Mouse (Mus musculus): Measurements from ENCODE around the gene Slc23a3. TPM values are rescaled to one million over a fixed set of nuclear protein-coding genes. Genes with fewer than 3 reads are reported as not detected.

The Slc23a3 gene
- polyA plus RNA-seq (2015; fragmentation: Nextera tagmentation; extraction: Ambion mirVana): 0.19 and 0.35 TPM in 2 replicates

- 62% methylated on average over 12 of the region's 12 CpGs for whole genome bisulfite sequencing
- H3K9ac ChIP-seq: no peak within 1 kb of the TSS
Measured at GRCm38 (mm10) chr1:75133421-75134207, at the start of gene Slc23a3. TSS of gene Slc23a3 (minus strand) at chr1:75133890.

GRCm38 (mm10) chr1:75182160-75182559 is 48.5 kb upstream of the Slc23a3 start:
- Histone ChIP-seq H3K9me3 (no peaks in the 10 kb centered on the region), H3K4me1 (peaks cover 19% of the 10 kb centered on the region), H3K27me3 (no peaks in the 10 kb centered on the region), H3K27ac (no peak overlapping the region), H3K4me3 (no peak overlapping the region), H3K9ac (no peak overlapping the region), H3K4me2 (no peak overlapping the region), H3K36me3 (peaks cover 59% of the 10 kb centered on the region)
- 71% methylated on average over 4 of the region's 4 CpGs for WGBS
- ATAC-seq (ENCODE audit: insufficient number of reproducible peaks, low FRiP score, low TSS enrichment, low read depth): no peak

More at GRCm38 (mm10) chr1:75133421-75134207, at the start of gene Slc23a3:
- Histone ChIP-seq H3K27ac (no peak within 1 kb of the TSS), H3K9me3 (no peaks in the 10 kb centered on the region), H3K4me2 (no peak within 1 kb of the TSS), H3K36me3 (peaks cover 35% of the 10 kb centered on the region), H3K27me3 (no peaks in the 10 kb centered on the region), H3K4me1 (no peaks in the 10 kb centered on the region), H3K4me3 (no peak within 1 kb of the TSS)
- ATAC-seq (ENCODE audit: insufficient number of reproducible peaks, low FRiP score, low TSS enrichment, low read depth): no peak

- Histone ChIP-seq H3K4me2 (no peak overlapping the region), H3K9ac (no peak overlapping the region), H3K27ac (no peak overlapping the region), H3K4me1 (peaks cover 19% of the 10 kb centered on the region), H3K36me3 (peaks cover 53% of the 10 kb centered on the region), H3K27me3 (no peaks in the 10 kb centered on the region), H3K9me3 (no peaks in the 10 kb centered on the region), H3K4me3 (no peak overlapping the region)
- ATAC-seq (ENCODE audit: insufficient number of reproducible peaks, low FRiP score, low TSS enrichment, low read depth): no peak
- 92% methylated on average over 4 of the region's 4 CpGs for WGBS
Measured at GRCm38 (mm10) chr1:75181377-75181870, 47.7 kb upstream of the Slc23a3 start.

- ATAC-seq (ENCODE audit: insufficient number of reproducible peaks, low FRiP score, low TSS enrichment, low read depth): no peak
- Histone ChIP-seq H3K9me3 (no peaks in the 10 kb centered on the region), H3K4me3 (peak overlapping the region; percentile 53), H3K4me1 (peaks cover 19% of the 10 kb centered on the region), H3K4me2 (peak overlapping the region; percentile 89), H3K36me3 (peaks cover 53% of the 10 kb centered on the region), H3K27ac (no peak overlapping the region), H3K9ac (no peak overlapping the region), H3K27me3 (no peaks in the 10 kb centered on the region)
- WGBS: 40% methylated on average over 7 of the region's 7 CpGs
Measured at GRCm38 (mm10) chr1:75180741-75181140, 47.1 kb upstream of the Slc23a3 start.

GRCm38 (mm10) chr1:75180105-75180590 is 46.5 kb upstream of the Slc23a3 start, which contains the start of gene Abcb6:
TSS of gene Abcb6 (minus strand) at chr1:75180392.
- Histone ChIP-seq H3K4me1 (peaks cover 19% of the 10 kb centered on the region), H3K36me3 (peaks cover 53% of the 10 kb centered on the region), H3K9ac (peak within 1 kb of the TSS; percentile 39), H3K9me3 (no peaks in the 10 kb centered on the region), H3K4me3 (peak within 1 kb of the TSS; percentile 53), H3K27ac (peak within 1 kb of the TSS; percentile 33), H3K4me2 (peak within 1 kb of the TSS; percentile 89), H3K27me3 (no peaks in the 10 kb centered on the region)
- peak; percentile 83 for ATAC-seq (ENCODE audit: insufficient number of reproducible peaks, low FRiP score, low TSS enrichment, low read depth)
- WGBS: 0% methylated on average over 31 of the region's 31 CpGs

- Histone ChIP-seq H3K27ac (peak overlapping the region; percentile 33), H3K4me2 (peak overlapping the region; percentile 89), H3K27me3 (no peaks in the 10 kb centered on the region), H3K4me3 (peak overlapping the region; percentile 53), H3K9ac (peak overlapping the region; percentile 39), H3K4me1 (peaks cover 19% of the 10 kb centered on the region), H3K9me3 (no peaks in the 10 kb centered on the region), H3K36me3 (peaks cover 51% of the 10 kb centered on the region)
- ATAC-seq (ENCODE audit: insufficient number of reproducible peaks, low FRiP score, low TSS enrichment, low read depth): peak; percentile 18; the same call in 1 of the 2 replicates
- 7% methylated on average over 23 of the region's 23 CpGs for WGBS
Measured at GRCm38 (mm10) chr1:75179334-75180104, 45.8 kb upstream of the Slc23a3 start.

- Histone ChIP-seq H3K36me3 (peaks cover 42% of the 10 kb centered on the region), H3K9ac (peak within 1 kb of the TSS; percentile 79), H3K4me2 (peak within 1 kb of the TSS; percentile 76), H3K4me1 (peaks cover 15% of the 10 kb centered on the region), H3K27ac (peak within 1 kb of the TSS; percentile 94), H3K27me3 (no peaks in the 10 kb centered on the region), H3K9me3 (no peaks in the 10 kb centered on the region), H3K4me3 (peak within 1 kb of the TSS; percentile 80)
- peak; percentile 98 for ATAC-seq (ENCODE audit: insufficient number of reproducible peaks, low FRiP score, low TSS enrichment, low read depth)
- WGBS: under 1% methylated on average over 59 of the region's 59 CpGs
Measured at GRCm38 (mm10) chr1:75168472-75169464, 35.1 kb upstream of the Slc23a3 start, which contains the start of gene Zfand2b. TSS of gene Zfand2b (plus strand) at chr1:75168646.

- Histone ChIP-seq H3K36me3 (peaks cover 35% of the 10 kb centered on the region), H3K4me2 (peak overlapping the region; percentile 76), H3K27ac (peak overlapping the region; percentile 94), H3K9me3 (no peaks in the 10 kb centered on the region), H3K4me3 (peak overlapping the region; percentile 80), H3K9ac (peak overlapping the region; percentile 79), H3K27me3 (no peaks in the 10 kb centered on the region), H3K4me1 (peaks cover 15% of the 10 kb centered on the region)
- ATAC-seq (ENCODE audit: insufficient number of reproducible peaks, low FRiP score, low TSS enrichment, low read depth): no peak; the same call in 1 of the 2 replicates
- 7% methylated on average over 7 of the region's 7 CpGs for WGBS
Measured at GRCm38 (mm10) chr1:75168093-75168471, 34.4 kb upstream of the Slc23a3 start.

GRCm38 (mm10) chr1:75160256-75160617 is 26.5 kb upstream of the Slc23a3 start:
- Histone ChIP-seq H3K9ac (no peak overlapping the region), H3K36me3 (no peaks in the 10 kb centered on the region), H3K4me1 (no peaks in the 10 kb centered on the region), H3K4me2 (no peak overlapping the region), H3K27ac (no peak overlapping the region), H3K9me3 (no peaks in the 10 kb centered on the region), H3K4me3 (no peak overlapping the region), H3K27me3 (no peaks in the 10 kb centered on the region)
- no peak for ATAC-seq (ENCODE audit: insufficient number of reproducible peaks, low FRiP score, low TSS enrichment, low read depth)
- WGBS: 83% methylated on average over 4 of the region's 4 CpGs

- H3K27ac ChIP-seq: no peak overlapping the region
- H3K9me3 ChIP-seq: no peaks in the 10 kb centered on the region
- H3K4me2 ChIP-seq: no peak overlapping the region
- no peaks in the 10 kb centered on the region for H3K36me3 ChIP-seq
- H3K27me3 ChIP-seq: no peaks in the 10 kb centered on the region
- no peak overlapping the region for H3K9ac ChIP-seq
- H3K4me1 ChIP-seq: no peaks in the 10 kb centered on the region
- WGBS: 75% methylated on average over 5 of the region's 5 CpGs
- no peak overlapping the region for H3K4me3 ChIP-seq
- ATAC-seq (ENCODE audit: insufficient number of reproducible peaks, low FRiP score, low TSS enrichment, low read depth): no peak
Measured at GRCm38 (mm10) chr1:75159540-75160255, 26.0 kb upstream of the Slc23a3 start.
